Mouse (Mus musculus) MEL (cell line): ENCODE results near the gene Fbxo36. TPM values are rescaled to one million over a fixed set of nuclear protein-coding genes. Genes with fewer than 3 reads are reported as not detected.

Experiments
- DNase-seq: peaks from one replicate; pipeline ENCODE4 v3.0.0; 2011; ENCODE audit warnings: low read depth, low spot score
- H3K27ac ChIP-seq: 2 replicates; pipeline ENCODE4 v1.5.1; 2012; ENCODE audit warnings: low read depth, mild to moderate bottlenecking, control low read depth, low read length, moderate library complexity; ENCODE audit not compliant: control insufficient read depth
- H3K27me3 ChIP-seq, 2 experiments: fragments of 150-350 bp in 1 of 2; sonication (generic) in 1 of 2; 2 replicates each; pipeline ENCODE4 v1.6.1; 2012; ENCODE audit warnings: low read length in 2 of 2, mild to moderate bottlenecking in 2 of 2, improper control_type of control experiment in 1 of 2, moderate library complexity in 1 of 2; ENCODE audit not compliant: insufficient read depth in 2 of 2, control insufficient read depth in 1 of 2
- H3K36me3 ChIP-seq, 2 experiments: 2 replicates each; pipeline ENCODE4 v1.6.1; 2012 to 2014; ENCODE audit warnings: low read length in 2 of 2, improper control_type of control experiment in 1 of 2, inconsistent platforms in 1 of 2, mild to moderate bottlenecking in 1 of 2; ENCODE audit not compliant: insufficient read depth in 2 of 2, control insufficient read depth in 1 of 2
- H3K4me1 ChIP-seq, 2 experiments: fragments of 150-350 bp in 1 of 2; sonication (generic) in 1 of 2; 2 replicates each; pipeline ENCODE4 v1.6.1; 2012; ENCODE audit warnings: low read length in 2 of 2, improper control_type of control experiment in 1 of 2, mild to moderate bottlenecking in 1 of 2; ENCODE audit not compliant: insufficient read depth in 2 of 2, control insufficient read depth in 1 of 2
- H3K4me3 ChIP-seq, 2 experiments: fragments of 150-350 bp in 1 of 2; sonication (generic) in 1 of 2; 2 replicates each; pipeline ENCODE4 v1.5.1; 2012; ENCODE audit warnings: low read depth in 2 of 2, low read length in 2 of 2, mild to moderate bottlenecking in 2 of 2, moderate library complexity in 2 of 2, control low read depth in 1 of 2, improper control_type of control experiment in 1 of 2; ENCODE audit not compliant: control insufficient read depth in 1 of 2, insufficient read depth in 1 of 2
- H3K79me2 ChIP-seq: 2 replicates; pipeline ENCODE4 v1.6.1; 2012; ENCODE audit warnings: mild to moderate bottlenecking, low read length, moderate library complexity; ENCODE audit not compliant: control insufficient read depth, poor library complexity, insufficient read depth
- H3K9ac ChIP-seq: 2 replicates; pipeline ENCODE4 v1.6.1; 2012; ENCODE audit warnings: low read depth, mild to moderate bottlenecking, control low read depth, low read length, moderate library complexity; ENCODE audit not compliant: control insufficient read depth, poor library complexity, severe bottlenecking
- H3K9me3 ChIP-seq: fragments of 150-350 bp; sonication (generic); replicated peaks from 2 replicates; pipeline ENCODE4 v1.6.1; 2012; ENCODE audit warnings: mild to moderate bottlenecking, low read length, improper control_type of control experiment, moderate library complexity; ENCODE audit not compliant: insufficient read depth
- CHD2 ChIP-seq: IDR thresholded peaks from 2 replicates; pipeline ENCODE4 v1.6.1; 2011; ENCODE audit warnings: low read length, improper control_type of control experiment
- EP300 ChIP-seq, 2 experiments: IDR thresholded peaks; 2 replicates each; pipeline ENCODE4 v1.6.1; 2011; ENCODE audit warnings: improper control_type of control experiment in 2 of 2, low read length in 2 of 2, low read depth in 1 of 2, mild to moderate bottlenecking in 1 of 2
- GATA1 ChIP-seq: IDR thresholded peaks from 2 replicates; pipeline ENCODE4 v1.6.1; 2011; ENCODE audit warnings: low read depth, low read length, improper control_type of control experiment
- MAX ChIP-seq: IDR thresholded peaks from 2 replicates; pipeline ENCODE4 v1.6.1; 2011; ENCODE audit warnings: low read length, improper control_type of control experiment
- MEF2A ChIP-seq: IDR thresholded peaks from 2 replicates; pipeline ENCODE4 v1.6.1; 2014; ENCODE audit warnings: low read depth, mild to moderate bottlenecking, inconsistent platforms, low read length, improper control_type of control experiment; ENCODE audit not compliant: poor library complexity, insufficient replicate concordance, severe bottlenecking; ENCODE audit errors: extremely low read depth
- MXI1 ChIP-seq: IDR thresholded peaks from 2 replicates; pipeline ENCODE4 v1.6.1; 2011; ENCODE audit warnings: mild to moderate bottlenecking, low read depth, low read length, improper control_type of control experiment
- MYB ChIP-seq: IDR thresholded peaks from 2 replicates; pipeline ENCODE4 v1.6.1; 2011; ENCODE audit warnings: mild to moderate bottlenecking, low read depth, low read length, improper control_type of control experiment
- MYC ChIP-seq: IDR thresholded peaks from 2 replicates; pipeline ENCODE4 v1.6.1; 2011; ENCODE audit warnings: low read depth, mild to moderate bottlenecking, low read length, improper control_type of control experiment, moderate library complexity
- POLR2AphosphoS5 ChIP-seq: IDR thresholded peaks from 2 replicates; pipeline ENCODE4 v1.6.1; 2012; ENCODE audit warnings: low read depth, borderline replicate concordance, mild to moderate bottlenecking, inconsistent platforms, low read length, moderate library complexity, mixed read lengths
- RCOR1 ChIP-seq: IDR thresholded peaks from 2 replicates; pipeline ENCODE4 v1.6.1; 2012; ENCODE audit warnings: low read depth, mild to moderate bottlenecking, inconsistent platforms, low read length, improper control_type of control experiment
- SIN3A ChIP-seq: IDR thresholded peaks from 2 replicates; pipeline ENCODE4 v1.6.1; 2012; ENCODE audit warnings: low read length, improper control_type of control experiment, inconsistent platforms
- TAL1 ChIP-seq: IDR thresholded peaks from 2 replicates; pipeline ENCODE4 v1.6.1; 2012; ENCODE audit warnings: mild to moderate bottlenecking, inconsistent platforms, low read length, moderate library complexity, mixed read lengths
- TBP ChIP-seq: IDR thresholded peaks from 2 replicates; pipeline ENCODE4 v1.8.0; 2011; ENCODE audit warnings: low read depth, low read length, improper control_type of control experiment
- ZMIZ1 ChIP-seq: IDR thresholded peaks from 2 replicates; pipeline ENCODE4 v1.6.1; 2012; ENCODE audit warnings: low read depth, mild to moderate bottlenecking, inconsistent platforms, low read length, improper control_type of control experiment, moderate library complexity
- ZNF384 ChIP-seq: IDR thresholded peaks from 2 replicates; pipeline ENCODE4 v1.6.1; 2012; ENCODE audit warnings: low read depth, mild to moderate bottlenecking, inconsistent platforms, low read length, improper control_type of control experiment
- polyA plus RNA-seq, 2 experiments: library from polyadenylated mRNA; stranded (reverse) in 1 of 2; unstranded in 1 of 2; fragments of >175 nt in 1 of 2; fragments of >200 nt in 1 of 2; gene quantifications; 2 replicates each; pipeline versions ENCODE4 v1.2.1 to v1.2.4; 2012; ENCODE audit warnings: low replicate concordance in 2 of 2, low read depth in 1 of 2; ENCODE audit not compliant: insufficient read length in 2 of 2, insufficient read depth in 1 of 2, missing spikeins in 1 of 2
- total RNA-seq: library from RNA; depleted of rRNA; stranded (reverse); fragments of 300-350 nt; gene quantifications from 2 replicates; pipeline ENCODE4 v1.2.3, GENCODE M21; 2012

The Fbxo36 gene
- total and polyA plus RNA-seq, 3 experiments, result 2.5 to 2.9 TPM; not detected in 1

GRCm38 (mm10) chr1:84871131-84871530, 31.5 kb downstream of the Fbxo36 start:
- DNase-seq, result no peak
- Histone ChIP-seq H3K4me1 (no peaks in the 10 kb centered on the region; a peak in 1 of 4 replicates), H3K79me2 (no peaks in the 10 kb centered on the region), H3K9ac (no peak overlapping the region), H3K27me3 (no peaks in the 10 kb centered on the region), H3K36me3 (no peaks in the 10 kb centered on the region), H3K27ac (no peak overlapping the region), H3K9me3 (no peaks in the 10 kb centered on the region), H3K4me3 (no peak overlapping the region)
- no peak for TF ChIP-seq MEF2A
- TF ChIP-seq ZNF384, result no peak
- TF ChIP-seq POLR2AphosphoS5, result no peak
- TF ChIP-seq CHD2, result no peak

GRCm38 (mm10) chr1:84872105-84872504, 32.5 kb downstream of the Fbxo36 start:
- no peak overlapping the region for H3K27ac ChIP-seq
- H3K4me3 ChIP-seq, result no peak overlapping the region
- H3K36me3 ChIP-seq, result no peaks in the 10 kb centered on the region
- H3K9me3 ChIP-seq, result no peaks in the 10 kb centered on the region
- H3K79me2 ChIP-seq, result no peaks in the 10 kb centered on the region
- no peak overlapping the region for H3K9ac ChIP-seq
- TF ChIP-seq SIN3A, result no peak
- TF ChIP-seq CHD2, result no peak
- TF ChIP-seq ZMIZ1, result no peak
- TF ChIP-seq MXI1, result no peak
- no peak for DNase-seq
- H3K4me1 ChIP-seq, result no peaks in the 10 kb centered on the region; a peak in 1 of 4 replicates
- no peaks in the 10 kb centered on the region for H3K27me3 ChIP-seq

- Histone ChIP-seq H3K9me3 (no peaks in the 10 kb centered on the region), H3K79me2 (no peaks in the 10 kb centered on the region), H3K9ac (no peak overlapping the region), H3K27me3 (no peaks in the 10 kb centered on the region), H3K4me1 (no peaks in the 10 kb centered on the region; a peak in 1 of 4 replicates), H3K36me3 (no peaks in the 10 kb centered on the region), H3K27ac (no peak overlapping the region), H3K4me3 (no peak overlapping the region)
- no peak for TF ChIP-seq EP300 (IDR thresholded peaks at IDR 0.05; ENCODE audit: low read depth in 1 of 2, low read length in 2 of 2)
- TF ChIP-seq TBP, result no peak
- TF ChIP-seq GATA1, result no peak
- no peak for DNase-seq
Measured at GRCm38 (mm10) chr1:84872939-84873338, 33.3 kb downstream of the Fbxo36 start.

GRCm38 (mm10) chr1:84877590-84877989, 37.9 kb downstream of the Fbxo36 start:
- no peaks in the 10 kb centered on the region for H3K36me3 ChIP-seq
- DNase-seq, result no peak
- no peaks in the 10 kb centered on the region for H3K9me3 ChIP-seq
- H3K4me3 ChIP-seq, result no peak overlapping the region
- no peaks in the 10 kb centered on the region for H3K79me2 ChIP-seq
- no peak overlapping the region for H3K9ac ChIP-seq
- no peaks in the 10 kb centered on the region for H3K27me3 ChIP-seq
- H3K27ac ChIP-seq, result no peak overlapping the region
- no peak for TF ChIP-seq RCOR1
- no peak for TF ChIP-seq MYB
- no peak for TF ChIP-seq MAX
- TF ChIP-seq MYC, result no peak
- no peak for TF ChIP-seq TAL1
- no peaks in the 10 kb centered on the region for H3K4me1 ChIP-seq
